ENCODE assay signal across 8 mouse cellular contexts in genomic region chr5:24452030-24452690, GRCm38 (mm10). TPM values are rescaled to one million over a fixed set of nuclear protein-coding genes. Genes with fewer than 3 reads are reported as not detected.
A peak's percentile ranks its signal among the peaks of the same experiment; 100 is the strongest.
DNase-seq lines count a peak whose midpoint lies in the region; ATAC-seq lines count a peak whose summit lies in the region.

Agap3 (plus strand) TSS chr5:24452177.

- H3K27me3 ChIP-seq in hindbrain, embryonic 11.5 days (ENCODE audit: control insufficient read depth, insufficient read depth, low read length): no peaks in the 10 kb centered on the region; the same call in 1 of the 2 replicates
- H3K27me3 ChIP-seq in limb, embryonic 11.5 days (ENCODE audit: control insufficient read depth, insufficient read depth, low read length): no peaks in the 10 kb centered on the region
- peaks cover 10% of the 10 kb centered on the region; the same call in 1 of the 2 replicates for H3K27me3 ChIP-seq in midbrain, embryonic 13.5 days

- peak within 1 kb of the TSS; percentile 92 for H3K4me3 ChIP-seq in hindbrain, embryonic 11.5 days (ENCODE audit: low read depth, low read length)
- H3K4me3 ChIP-seq in limb, embryonic 11.5 days (ENCODE audit: low read depth, low read length): peak within 1 kb of the TSS; percentile 86
- H3K4me3 ChIP-seq in midbrain, embryonic 13.5 days (replicated peaks): peak within 1 kb of the TSS; percentile 92

- peak within 1 kb of the TSS; percentile 99 for H3K9ac ChIP-seq in hindbrain, embryonic 11.5 days (ENCODE audit: low read depth, low read length)
- H3K9ac ChIP-seq in limb, embryonic 11.5 days (ENCODE audit: low read length): peak within 1 kb of the TSS; percentile 91
- H3K9ac ChIP-seq in midbrain, embryonic 13.5 days (replicated peaks): peak within 1 kb of the TSS; percentile 97

- peak; percentile 7; the same call in 1 of the 2 replicates for ATAC-seq in hindbrain, embryonic 11.5 days (ENCODE audit: low FRiP score)
- ATAC-seq in limb, embryonic 11.5 days (ENCODE audit: insufficient number of reproducible peaks, low FRiP score, low TSS enrichment, low read depth): peak; percentile 12; the same call in 1 of the 2 replicates
- peak; percentile 4 for ATAC-seq in midbrain, embryonic 13.5 days

- under 1% methylated on average over 39 of the region's 85 CpGs for WGBS in hindbrain, embryonic 11.5 days
- WGBS in limb, embryonic 11.5 days: under 1% methylated on average over 57 of the region's 85 CpGs
- WGBS in midbrain, embryonic 13.5 days: 0% methylated on average over 75 of the region's 85 CpGs

- H3K9me3 ChIP-seq in hindbrain, embryonic 11.5 days (ENCODE audit: control insufficient read depth, low read length): no peaks in the 10 kb centered on the region
- H3K9me3 ChIP-seq in limb, embryonic 11.5 days (ENCODE audit: control insufficient read depth, low read length): no peaks in the 10 kb centered on the region
- no peaks in the 10 kb centered on the region for H3K9me3 ChIP-seq in midbrain, embryonic 13.5 days

- peak; percentile 45 for DNase-seq in ovary, postnatal 36 days (ENCODE audit: low spot score)
- no peak for DNase-seq in ovary, postnatal 10 days (ENCODE audit: low spot score)
- peak; percentile 57 for DNase-seq in cerebellum, adult 11 months
- peak in 1 of 2 experiments; percentile 42 for DNase-seq in frontal cortex, adult 2 months (ENCODE audit: extremely low spot score in 1 of 2, low spot score in 1 of 2)
- DNase-seq in hindbrain, embryonic 11.5 days (ENCODE audit: low spot score): peak; percentile 64
- peak; percentile 57 for DNase-seq in limb, embryonic 11.5 days (ENCODE audit: low spot score)
- peak; percentile 44 for DNase-seq in thymus, postnatal 0 days (ENCODE audit: low spot score)

- peaks cover 15% of the 10 kb centered on the region for H3K4me1 ChIP-seq in hindbrain, embryonic 11.5 days (replicated peaks; ENCODE audit: control insufficient read depth, insufficient read depth, low read length)
- H3K4me1 ChIP-seq in limb, embryonic 11.5 days (ENCODE audit: control insufficient read depth, insufficient read depth, low read length): peaks cover 22% of the 10 kb centered on the region
- peaks cover 58% of the 10 kb centered on the region for H3K4me1 ChIP-seq in midbrain, embryonic 13.5 days (replicated peaks)

- H3K4me2 ChIP-seq in hindbrain, embryonic 11.5 days (replicated peaks; ENCODE audit: low read depth, low read length): peak within 1 kb of the TSS; percentile 94
- H3K4me2 ChIP-seq in limb, embryonic 11.5 days (ENCODE audit: low read depth, severe bottlenecking): peak within 1 kb of the TSS; percentile 99
- peak within 1 kb of the TSS; percentile 100 for H3K4me2 ChIP-seq in midbrain, embryonic 13.5 days (replicated peaks)

- H3K27ac ChIP-seq in hindbrain, embryonic 11.5 days (ENCODE audit: low read depth, low read length): peak within 1 kb of the TSS; percentile 93
- peak within 1 kb of the TSS; percentile 86 for H3K27ac ChIP-seq in limb, embryonic 11.5 days (replicated peaks; ENCODE audit: low read depth, low read length)
- peak within 1 kb of the TSS; percentile 95 for H3K27ac ChIP-seq in midbrain, embryonic 13.5 days

- no peaks in the 10 kb centered on the region for H3K36me3 ChIP-seq in hindbrain, embryonic 11.5 days (ENCODE audit: control insufficient read depth, insufficient read depth, low read length)
- H3K36me3 ChIP-seq in limb, embryonic 11.5 days (ENCODE audit: control insufficient read depth, insufficient read depth, low read length): no peaks in the 10 kb centered on the region
- H3K36me3 ChIP-seq in midbrain, embryonic 13.5 days: 0 out of 2 replicates have a peak, but pooled peaks cover 5% of the 10 kb centered on the region

RNA-seq across cellular contexts. Expression of gene Agap3, which starts in this region (rescaled TPM):
- 390 and 432 TPM in 2 replicates for polyA plus RNA-seq in frontal cortex, adult 2 months (2012; rRNA removed)
- 38.8 and 50.1 TPM in 2 replicates for polyA plus RNA-seq in hindbrain, embryonic 11.5 days (2014; fragmentation: Nextera tagmentation; extraction: Ambion mirVana)
- polyA plus RNA-seq in limb, embryonic 11.5 days (2014; fragmentation: Nextera tagmentation; extraction: Ambion mirVana): 39.9 and 52.1 TPM in 2 replicates
- polyA plus RNA-seq in midbrain, embryonic 13.5 days (2015; fragmentation: Nextera tagmentation; extraction: Ambion mirVana): 48.8 and 52.2 TPM in 2 replicates
- polyA plus RNA-seq in thymus, postnatal 0 days (2015; fragmentation: Nextera tagmentation; extraction: Ambion mirVana): 24.5 and 26.9 TPM in 2 replicates
